Mouse (Mus musculus): ENCODE data around the gene Bckdhb.

DNA sequence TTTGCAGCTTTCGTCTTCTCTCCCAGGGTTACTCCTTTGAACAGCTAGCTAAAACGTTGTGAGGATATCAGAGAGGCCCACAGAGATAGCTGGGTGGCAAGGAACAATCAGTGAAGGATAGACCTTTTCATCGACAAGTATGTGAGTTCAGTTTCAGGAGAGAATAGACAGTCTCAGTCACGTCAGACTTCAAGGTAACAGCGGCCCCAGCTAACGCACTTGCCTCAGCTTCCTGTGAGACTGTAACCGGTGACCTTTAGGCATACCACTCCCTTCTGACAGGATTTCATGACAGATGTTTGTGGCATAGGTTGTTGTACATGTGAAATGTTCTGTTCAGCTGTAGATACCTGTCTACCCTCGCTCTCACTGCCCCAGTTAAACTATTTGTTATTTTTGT is 31.9 kb upstream of the Bckdhb start:
- TF ChIP-seq POLR2A (IDR thresholded peaks at IDR 0.05; ENCODE audit: low read depth, low read length): no peak
- no peak for TF ChIP-seq CTCF (IDR thresholded peaks at IDR 0.05; ENCODE audit: extremely low read depth, insufficient read depth, insufficient read length, insufficient replicate concordance)

Measured in spleen, adult 2 months (tissue).